Mouse (Mus musculus) gastrocnemius, adult 8-10 months (tissue): Measurements from ENCODE around the gene Zfp791. TPM values are rescaled to one million over a fixed set of nuclear protein-coding genes. Genes with fewer than 3 reads are reported as not detected.
"Not testable (repeated sequence)": the region's sequence is repeated elsewhere in the genome, so short reads cannot be mapped to it uniquely, and the experiment has no call there.

Experiments used
- DNase-seq, 2 experiments: peaks; one replicate each; pipeline ENCODE4 v3.0.0; 2022; ENCODE audit warnings: low spot score in 2 of 2
- total RNA-seq, 4 experiments: library from RNA; stranded (reverse); gene quantifications; 2 replicates each; pipeline ENCODE4 v1.2.4; 2022

The Zfp791 gene
- 1 to 10 TPM in 2 of 4 experiments, under 1 TPM in 2; 0.51 to 1.4 (median 0.90) TPM for total RNA-seq

DNA sequence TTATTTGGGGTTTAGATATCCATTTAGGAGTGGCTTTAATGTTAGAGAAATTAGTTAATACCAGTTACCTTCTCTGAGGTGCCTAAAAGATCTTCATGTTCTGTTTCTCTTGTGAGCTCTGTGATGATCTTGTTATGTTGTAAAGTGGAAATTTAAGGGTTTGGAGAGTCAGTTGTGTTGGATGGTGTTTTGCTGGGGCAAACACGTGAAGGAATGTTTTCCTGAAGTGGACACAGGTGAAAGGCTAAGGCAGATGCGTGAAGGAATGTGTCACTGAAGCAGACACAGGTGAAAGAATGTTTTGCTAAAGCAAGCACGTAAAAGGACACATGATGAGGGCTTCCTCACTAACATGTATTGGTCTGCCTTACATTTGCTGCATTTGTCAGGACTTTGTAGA is at the start of gene Zfp791:
Gene Zfp791 (minus strand): TSS at position 101 of the 400 bp plus-strand sequence.
- DNase-seq, result no peak

DNA sequence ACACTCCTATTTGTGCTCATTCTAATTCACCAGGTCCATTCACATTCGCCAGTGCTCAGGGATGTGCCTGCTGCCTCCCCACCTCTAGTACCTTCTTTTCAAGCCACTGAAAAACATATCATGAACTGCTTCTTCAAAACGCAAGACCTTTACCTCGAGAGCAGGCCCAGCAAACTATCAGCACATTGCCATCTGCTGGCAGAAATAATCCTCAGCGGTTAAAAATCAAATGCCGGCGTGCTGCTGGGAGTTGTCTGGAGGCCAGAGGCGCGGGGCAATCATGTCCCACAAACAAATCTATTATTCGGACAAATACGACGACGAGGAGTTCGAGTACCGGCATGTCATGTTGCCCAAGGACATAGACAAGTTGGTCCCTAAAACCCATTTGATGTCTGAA is 48.4 kb upstream of the Zfp791 start:
- no peak for DNase-seq

DNA sequence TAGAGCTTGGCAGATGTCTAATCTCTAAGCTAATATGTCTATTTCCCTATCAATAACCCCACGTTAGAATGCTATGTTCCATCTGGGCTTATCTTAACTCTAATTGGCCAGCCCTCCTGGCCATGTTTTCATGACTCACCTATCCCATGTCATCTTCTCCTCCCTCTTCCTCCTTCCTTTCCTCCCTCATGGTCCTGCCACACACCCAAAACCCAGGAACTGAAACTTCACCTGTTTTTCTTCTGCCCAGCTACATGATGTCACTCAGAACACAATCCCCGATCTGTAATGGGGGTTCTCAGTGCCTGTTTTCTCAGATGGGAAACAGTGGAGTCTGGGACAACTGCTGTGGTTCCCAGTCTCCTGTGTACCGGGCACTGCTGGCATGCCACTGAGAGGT is 28.7 kb upstream of the Zfp791 start, which contains the start of gene Cks1brt:
Gene Cks1brt (plus strand): TSS at position 301 of the 400 bp plus-strand sequence.
- DNase-seq, result no peak

GRCm38 (mm10) chr8:85142516-85142915 is 19.6 kb upstream of the Zfp791 start:
- DNase-seq, result no peak

DNA sequence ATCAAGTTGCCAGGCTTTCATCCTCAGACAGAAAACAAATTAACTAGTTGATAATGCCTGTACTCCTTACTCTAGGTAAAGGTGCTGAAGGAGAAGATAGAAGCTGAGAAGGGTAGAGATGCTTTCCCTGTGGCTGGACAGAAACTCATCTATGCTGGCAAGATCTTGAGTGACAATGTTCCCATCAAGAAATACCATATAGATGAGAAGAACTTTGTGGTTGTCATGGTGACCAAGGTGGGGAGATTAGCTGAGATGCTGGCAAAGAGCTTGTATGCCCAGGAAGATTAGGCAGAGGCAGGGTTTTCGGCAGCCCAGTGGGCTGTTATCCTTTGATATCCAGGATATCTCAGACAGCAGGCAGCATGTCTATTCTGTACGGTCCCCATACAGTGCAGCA is 12.8 kb upstream of the Zfp791 start:
- DNase-seq, result not testable (repeated sequence)

DNA sequence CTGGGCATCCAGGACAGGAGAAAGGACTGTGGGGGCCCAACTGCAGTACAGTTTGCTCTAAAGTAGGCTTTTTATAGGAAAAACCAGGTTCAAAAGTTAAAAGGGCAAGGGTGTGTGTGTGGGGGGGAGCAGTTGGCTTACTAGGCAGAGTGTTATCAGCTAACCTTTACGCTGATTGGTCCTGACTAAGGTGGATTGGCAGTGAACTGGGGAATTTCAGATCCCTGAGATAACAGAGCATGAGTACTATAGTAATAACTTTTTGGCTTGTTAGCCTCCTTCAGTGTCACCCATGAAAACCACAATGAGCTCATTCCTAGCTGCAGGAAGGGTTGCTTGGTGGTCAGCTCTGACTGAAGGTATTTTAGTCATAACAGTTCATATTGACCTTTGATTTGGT is 9.4 kb upstream of the Zfp791 start:
- DNase-seq, result no peak

GRCm38 (mm10) chr8:85123691-85124090 is 796 bp upstream of the Zfp791 start:
- no peak for DNase-seq

GRCm38 (mm10) chr8:85120251-85120650 is 2.6 kb downstream of the Zfp791 start:
- DNase-seq, result not testable (repeated sequence)

DNA sequence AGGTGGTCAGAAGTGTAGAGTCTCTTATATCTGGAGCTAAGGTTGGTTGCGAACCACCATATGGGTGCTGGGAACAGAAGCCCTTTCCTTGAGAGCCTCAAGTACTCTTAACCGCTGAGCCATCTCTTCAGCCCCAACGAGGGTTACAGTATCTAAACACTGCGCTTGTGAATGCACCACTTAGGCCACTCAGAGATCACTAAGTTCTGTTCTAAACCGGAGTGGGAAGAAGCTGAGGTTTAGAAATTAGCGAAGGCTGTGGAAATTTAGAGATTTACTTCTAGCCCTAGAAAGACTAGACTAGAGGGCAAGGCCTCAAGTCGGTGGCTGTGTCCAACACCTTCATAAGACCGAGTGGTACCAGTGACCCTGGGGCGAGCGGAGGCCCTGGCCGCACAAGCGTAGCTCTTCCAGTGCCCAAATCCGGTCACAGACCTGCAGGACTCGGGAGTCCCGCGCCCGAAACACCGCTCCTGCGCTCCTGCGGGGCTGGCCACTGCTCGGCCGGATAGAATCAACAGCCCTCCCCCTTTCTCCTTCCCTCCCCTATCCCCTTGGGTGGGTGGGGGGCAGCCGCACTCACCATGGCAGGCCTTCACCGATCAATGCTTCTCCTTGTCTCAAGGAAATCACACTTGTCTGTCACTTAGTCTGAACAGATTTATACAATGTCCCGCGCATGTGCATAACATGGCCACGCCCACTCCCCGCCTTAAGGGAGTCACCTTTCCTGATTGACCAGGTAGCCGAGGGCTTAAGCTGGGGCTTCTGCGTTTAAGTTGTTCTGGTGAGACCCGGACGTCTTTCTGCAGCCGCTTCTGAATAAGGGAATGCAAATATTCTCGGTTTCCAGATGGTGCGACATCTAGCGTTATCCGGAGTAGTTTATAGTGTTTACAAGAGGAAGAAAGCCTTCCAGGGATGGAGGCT is 3.6 kb downstream of the Zfp791 start:
- peak; percentile 47 to 59 for DNase-seq

DNA sequence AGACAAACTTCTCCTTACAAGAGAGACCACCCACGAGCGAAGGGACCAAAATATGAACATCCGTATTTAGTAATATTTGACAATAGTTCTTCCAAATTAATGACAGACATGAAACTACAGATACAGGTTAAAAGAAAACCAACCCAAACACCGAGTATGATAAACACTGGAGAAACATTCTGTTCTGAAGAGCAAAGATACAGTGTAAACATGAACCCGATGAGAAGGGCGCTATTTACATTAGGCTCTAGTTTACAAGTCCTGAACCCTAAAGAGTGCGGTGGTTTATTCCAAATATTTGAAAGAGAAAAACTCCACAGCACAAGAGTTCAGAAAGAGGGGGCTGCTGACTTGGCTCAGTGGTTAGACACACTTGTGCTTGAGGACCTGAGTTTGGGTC is 5.9 kb downstream of the Zfp791 start:
- no peak for DNase-seq

GRCm38 (mm10) chr8:85115501-85115900 is 7.4 kb downstream of the Zfp791 start:
- no peak for DNase-seq

GRCm38 (mm10) chr8:85113241-85113640 is 9.7 kb downstream of the Zfp791 start:
- no peak for DNase-seq

DNA sequence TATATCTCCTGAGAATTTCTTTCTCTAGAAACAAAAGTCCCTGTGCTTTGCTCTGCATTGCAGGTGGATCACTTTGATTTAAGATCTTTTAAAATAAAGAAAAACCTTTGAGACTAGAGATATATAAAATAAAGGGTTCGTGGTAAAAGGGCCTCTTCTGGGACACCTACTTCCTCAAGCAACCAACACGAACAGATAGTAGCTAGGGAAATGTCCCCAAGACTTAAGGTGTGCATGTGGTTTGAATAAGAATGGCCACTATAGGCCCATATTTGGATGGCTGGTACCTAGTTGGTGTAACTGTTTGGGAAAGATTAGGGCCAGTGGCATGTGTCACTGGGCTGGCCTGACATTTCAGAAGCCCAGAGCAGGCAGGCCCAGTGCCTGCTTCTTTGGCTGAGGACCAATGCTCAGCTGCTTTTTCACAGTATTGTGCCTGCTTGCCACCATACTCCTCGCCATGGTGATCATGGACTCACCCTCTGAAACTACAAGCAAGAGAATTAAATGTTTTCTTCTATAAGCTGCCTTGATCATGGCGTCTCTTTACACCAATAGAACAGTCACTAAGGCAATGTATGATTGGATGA is 22.7 kb downstream of the Zfp791 start:
- no peak for DNase-seq

DNA sequence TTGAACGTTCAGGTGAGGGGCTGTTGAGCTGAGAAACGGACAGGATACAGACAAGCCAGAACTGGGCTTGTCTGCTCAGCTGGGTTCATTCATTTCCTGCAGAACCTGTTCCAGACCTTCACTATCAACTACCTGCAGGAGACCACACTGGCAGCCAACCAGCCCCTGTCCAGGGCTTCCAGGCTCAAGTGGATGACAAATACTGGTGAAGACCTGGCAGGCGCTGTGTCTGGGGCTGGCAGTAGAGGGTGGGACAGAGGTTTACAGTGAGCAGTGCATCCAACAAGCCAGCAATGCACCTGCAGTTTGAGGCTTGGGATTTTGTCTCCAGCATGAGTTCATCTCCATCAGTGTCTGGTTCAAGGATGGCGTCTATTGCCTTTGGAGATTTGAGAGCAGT is 26.0 kb downstream of the Zfp791 start:
- DNase-seq, result no peak

DNA sequence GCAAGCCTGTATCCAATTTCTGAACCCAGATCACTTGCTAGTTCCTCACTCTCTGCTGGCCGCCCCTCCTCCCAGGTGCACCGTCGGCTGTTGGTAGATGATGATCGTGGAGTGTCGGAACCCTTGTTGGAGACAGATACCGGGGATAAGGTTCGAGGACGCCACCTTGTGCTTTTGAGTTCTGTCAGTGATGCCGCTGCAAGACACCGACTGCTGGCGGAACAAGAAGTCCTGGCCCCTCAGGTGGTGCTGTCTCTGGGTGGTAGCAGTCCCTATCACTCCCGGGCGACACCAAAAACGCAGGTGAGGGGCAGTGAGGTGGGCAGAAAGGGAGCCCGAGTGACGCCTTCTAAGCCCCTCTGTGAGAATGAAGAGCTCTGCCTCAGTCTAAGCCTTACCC is 26.7 kb downstream of the Zfp791 start:
- no peak for DNase-seq

DNA sequence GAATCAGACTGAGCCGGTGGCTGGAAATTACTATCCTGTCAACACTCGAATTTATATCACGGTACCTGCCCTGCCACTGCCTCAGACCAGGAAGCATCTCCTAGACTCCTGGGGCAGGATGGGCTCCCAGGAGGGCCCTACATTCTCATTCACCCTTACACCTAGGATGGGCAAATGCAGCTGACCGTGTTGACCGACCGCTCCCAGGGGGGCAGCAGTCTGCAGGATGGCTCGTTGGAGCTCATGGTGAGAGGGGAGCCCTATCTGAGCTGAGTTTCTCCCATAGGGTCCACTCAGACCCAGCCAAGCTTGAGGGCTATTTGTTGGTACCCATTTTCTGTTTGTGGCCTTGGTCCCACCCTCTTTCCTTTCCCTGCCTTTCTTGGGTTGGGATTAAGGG is 27.3 kb downstream of the Zfp791 start:
- DNase-seq, result no peak

DNA sequence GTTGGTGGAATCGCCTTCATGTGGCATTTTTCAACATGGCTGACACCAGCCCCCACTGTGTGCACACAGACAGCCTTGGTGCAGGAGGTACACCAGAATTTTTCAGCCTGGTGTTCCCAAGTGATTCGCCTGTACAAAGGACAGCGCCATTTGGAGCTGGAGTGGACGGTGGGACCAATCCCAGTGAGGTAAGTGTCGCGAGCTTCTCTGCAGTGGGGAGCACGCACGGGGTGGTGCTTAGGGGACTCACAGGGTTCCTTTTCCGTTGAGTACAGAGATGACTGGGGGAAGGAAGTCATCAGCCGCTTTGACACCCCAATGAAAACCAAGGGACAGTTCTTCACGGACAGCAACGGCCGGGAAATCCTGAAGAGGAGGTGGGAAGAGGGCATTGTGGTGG is 27.8 kb downstream of the Zfp791 start:
- no peak for DNase-seq

- DNase-seq, result no peak
These were observed 31.3 kb downstream of the Zfp791 start for GRCm38 (mm10) chr8:85091526-85092090.

DNA sequence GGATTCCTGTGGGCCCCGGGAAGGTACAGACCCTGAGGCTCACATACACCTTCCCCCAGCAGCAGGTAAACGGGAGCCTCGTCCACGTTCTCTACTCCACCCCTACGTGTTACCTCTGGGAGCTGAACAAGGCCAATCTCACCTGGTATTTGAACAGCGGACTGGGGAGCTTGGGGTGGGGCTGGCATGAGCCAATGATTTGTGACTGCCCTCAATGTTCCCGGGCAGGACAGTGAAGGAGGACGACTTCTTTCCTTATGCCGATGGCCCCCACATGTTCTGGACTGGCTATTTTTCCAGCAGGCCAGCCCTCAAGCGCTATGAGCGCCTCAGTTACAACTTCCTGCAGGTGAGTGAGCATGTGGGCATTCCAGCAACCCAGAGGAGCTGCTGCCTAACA is 32.0 kb downstream of the Zfp791 start:
- no peak for DNase-seq

- DNase-seq, result no peak
These were observed 34.1 kb downstream of the Zfp791 start for GRCm38 (mm10) chr8:85088771-85089170.

- no peak for DNase-seq
These were observed 36.7 kb downstream of the Zfp791 start for GRCm38 (mm10) chr8:85086238-85086637.

DNA sequence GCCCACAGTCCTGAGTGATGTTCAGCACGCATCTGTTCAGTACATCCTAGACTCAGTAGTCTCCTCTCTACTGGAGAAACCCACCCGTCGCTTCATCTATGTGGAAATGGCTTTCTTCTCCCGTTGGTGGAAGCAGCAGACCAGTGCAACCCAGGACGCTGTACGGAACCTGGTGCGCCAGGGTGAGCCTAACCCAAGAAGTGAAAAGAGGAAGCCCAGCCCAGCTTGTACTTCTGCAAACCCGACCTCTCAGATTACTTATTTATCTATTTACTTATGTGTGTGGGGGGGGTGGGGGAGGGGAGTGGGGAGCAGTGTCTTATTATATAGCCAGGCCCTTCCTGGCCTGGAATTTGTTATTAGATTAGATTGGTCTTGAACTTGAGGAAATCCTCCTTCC is 38.3 kb downstream of the Zfp791 start:
- DNase-seq, result no peak
